Mouse (Mus musculus) cortical plate, adult 2 months (tissue): ENCODE measurements around the gene Mapk13.

Experiments
- CTCF ChIP-seq: fragments of 200-500 bp; IDR thresholded peaks from 2 replicates; pipeline ENCODE4 v1.5.1; 2011; ENCODE audit warnings: mild to moderate bottlenecking, control low read depth, low read length; ENCODE audit not compliant: insufficient read depth; ENCODE audit errors: extremely low read depth
- POLR2A ChIP-seq: fragments of 200-500 bp; IDR thresholded peaks from 2 replicates; pipeline ENCODE4 v1.6.1; 2011; ENCODE audit warnings: mild to moderate bottlenecking, low read length, control low read depth; ENCODE audit not compliant: insufficient read depth; ENCODE audit errors: extremely low read depth

GRCm38 (mm10) chr17:28809175-28809831 is 40.2 kb downstream of the Mapk13 start:
- TF ChIP-seq POLR2A: no peak
- TF ChIP-seq CTCF: no peak
